Mouse (Mus musculus) megakaryocyte progenitor cell, adult 5-6 weeks (primary cell): ENCODE measurements around the gene Lamb1. TPM values are rescaled to one million over a fixed set of nuclear protein-coding genes. Genes with fewer than 3 reads are reported as not detected.

Source experiments
- ATAC-seq: replicated peaks from 2 replicates; pipeline ENCODE4 v1.8.0; 2016; ENCODE audit warnings: mild to moderate bottlenecking, moderate TSS enrichment, inconsistent platforms; ENCODE audit not compliant: poor library complexity
- total RNA-seq, 2 experiments: library from RNA; stranded (forward) in 1 of 2; stranded (reverse) in 1 of 2; fragments of 157-497, 149-512 nt in 1 of 2; fragments of 200-1000 nt in 1 of 2; gene quantifications; 2 replicates each; pipeline versions ENCODE4 v1.2.3 to v1.2.4; 2015 to 2017

Lamb1 gene
- total RNA-seq, 2 experiments from 2014 or later, result 0.07 TPM; not detected in 1

GRCm38 (mm10) chr12:31282241-31282640, 17.2 kb downstream of the Lamb1 start:
- ATAC-seq, result no peak

- 0 out of 2 replicates have a peak, but pooled peaks have one; percentile 14 for ATAC-seq
Measured at GRCm38 (mm10) chr12:31283131-31283530, 18.1 kb downstream of the Lamb1 start.

GRCm38 (mm10) chr12:31283617-31284136, 18.6 kb downstream of the Lamb1 start:
- ATAC-seq, result no peak

DNA sequence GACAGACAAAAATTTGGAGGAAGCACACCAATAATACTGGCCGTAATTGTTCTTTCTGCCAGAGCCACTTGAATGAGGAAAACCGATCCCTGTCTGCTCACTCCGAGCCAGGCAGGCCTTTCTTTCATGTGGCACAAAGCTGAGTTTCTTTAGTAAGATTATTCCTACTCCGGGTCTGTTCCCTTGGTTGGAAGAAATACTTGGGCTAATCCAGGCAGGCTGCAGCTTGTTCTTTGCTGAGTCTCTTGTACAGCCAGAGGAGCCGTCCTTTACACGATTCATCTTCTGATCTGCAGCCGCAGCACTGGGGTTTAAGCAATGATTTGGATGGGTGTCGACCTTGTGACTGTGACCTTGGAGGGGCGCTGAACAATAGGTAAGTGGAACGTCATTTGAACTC, 24.0 kb downstream of the Lamb1 start:
- no peak for ATAC-seq

- ATAC-seq, result no peak
Measured at GRCm38 (mm10) chr12:31290951-31291350, 25.9 kb downstream of the Lamb1 start.

DNA sequence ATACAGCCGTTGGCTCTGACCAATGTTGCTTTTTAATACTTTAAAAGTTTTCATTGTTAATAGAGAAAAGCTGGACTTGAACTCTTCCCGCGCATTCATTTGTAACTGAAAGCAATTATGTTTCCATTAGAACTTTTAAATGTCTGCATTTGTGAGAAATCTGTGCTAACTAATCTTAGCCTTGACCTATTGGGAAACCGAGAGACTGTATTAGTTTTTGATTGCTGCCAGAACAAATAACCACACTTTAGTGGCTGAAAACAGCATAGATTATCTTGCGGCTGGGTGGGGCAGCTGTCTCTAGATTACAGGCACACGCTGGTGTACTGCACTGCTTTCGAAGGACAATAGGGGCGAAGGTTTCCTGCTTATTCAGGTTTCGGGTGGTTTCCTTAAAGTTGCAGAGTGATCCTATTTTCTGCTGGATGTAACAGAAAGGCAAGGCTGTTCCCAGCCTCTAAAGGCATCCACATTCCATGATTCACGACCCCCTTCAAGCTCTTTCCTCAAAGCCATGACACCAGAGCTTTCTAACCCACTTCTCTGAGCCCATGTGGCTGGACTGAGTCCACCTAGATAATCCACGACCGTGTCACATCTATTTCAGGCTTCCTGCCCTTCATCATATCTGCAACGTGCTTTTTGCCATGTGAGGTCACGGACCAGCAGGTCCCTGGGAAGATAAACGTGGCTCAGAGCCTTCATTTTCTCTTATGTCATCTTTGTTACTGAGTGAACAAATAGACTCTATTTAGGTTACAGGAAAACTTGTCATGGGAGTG, 28.5 kb downstream of the Lamb1 start:
- ATAC-seq, result no peak

GRCm38 (mm10) chr12:31294526-31294925, 29.5 kb downstream of the Lamb1 start:
- ATAC-seq, result no peak

DNA sequence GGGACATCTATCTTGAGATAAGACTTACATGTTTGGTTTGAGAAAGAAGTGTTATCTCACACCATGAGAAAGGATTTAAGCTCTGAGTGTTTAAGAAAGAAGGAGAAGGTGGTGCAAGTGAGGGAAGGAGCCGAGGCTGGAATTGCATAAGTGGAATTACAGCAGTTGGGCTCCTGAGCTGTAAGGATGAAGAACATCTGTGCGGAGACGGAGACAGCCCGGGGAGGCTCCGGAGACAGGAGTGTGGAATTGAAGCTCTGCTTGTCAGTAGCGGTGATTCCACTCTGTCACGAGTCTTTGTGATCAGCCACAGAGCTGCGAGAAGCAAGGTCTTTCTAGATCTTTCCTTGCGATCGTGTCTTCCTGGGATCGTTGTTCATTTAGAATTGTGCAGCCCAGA, 30.0 kb downstream of the Lamb1 start:
- ATAC-seq, result no peak

DNA sequence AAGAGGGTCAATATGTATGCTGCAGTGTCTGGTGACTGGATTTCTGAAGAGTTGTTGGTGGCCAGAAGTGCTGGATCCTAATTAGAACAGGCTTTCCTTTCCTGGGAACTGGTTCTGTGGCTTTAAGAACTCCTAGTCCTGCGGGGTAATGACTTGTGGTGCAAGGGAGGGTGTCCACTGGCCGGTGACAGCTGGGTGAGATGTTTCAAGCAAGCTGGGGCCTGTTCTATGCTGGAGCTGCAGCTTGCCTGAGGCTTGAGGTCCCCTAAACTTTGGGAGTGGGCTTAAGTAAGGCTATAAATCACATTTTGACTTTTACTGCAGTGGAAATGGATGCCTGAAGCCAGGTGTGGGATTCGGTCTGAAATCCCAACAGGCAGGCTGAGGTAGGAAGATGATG, 30.5 kb downstream of the Lamb1 start:
- no peak for ATAC-seq

DNA sequence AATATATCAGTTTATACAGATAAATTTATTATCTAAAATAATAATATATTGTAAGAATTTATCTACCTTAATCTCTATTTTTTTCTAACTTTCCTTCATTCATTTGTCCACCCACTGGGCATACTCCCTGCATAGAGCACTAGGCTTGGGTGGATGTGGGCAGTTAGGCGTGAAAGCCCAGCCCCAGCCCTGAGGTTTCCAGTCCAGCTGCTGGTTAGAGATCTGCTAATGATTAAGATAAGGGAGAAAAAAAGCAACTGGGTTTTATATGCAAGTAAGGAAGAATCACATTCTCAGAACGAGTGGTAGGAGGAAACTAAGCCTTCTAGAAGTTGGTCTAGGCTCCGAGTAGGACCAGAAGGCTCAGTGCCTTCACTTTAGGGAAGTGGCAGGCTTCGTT, 31.1 kb downstream of the Lamb1 start:
- ATAC-seq, result no peak

GRCm38 (mm10) chr12:31298122-31298521, 33.1 kb downstream of the Lamb1 start:
- no peak for ATAC-seq

- no peak for ATAC-seq
Measured at GRCm38 (mm10) chr12:31298530-31298929, 33.5 kb downstream of the Lamb1 start.

GRCm38 (mm10) chr12:31299126-31299525, 34.1 kb downstream of the Lamb1 start:
- ATAC-seq, result no peak

DNA sequence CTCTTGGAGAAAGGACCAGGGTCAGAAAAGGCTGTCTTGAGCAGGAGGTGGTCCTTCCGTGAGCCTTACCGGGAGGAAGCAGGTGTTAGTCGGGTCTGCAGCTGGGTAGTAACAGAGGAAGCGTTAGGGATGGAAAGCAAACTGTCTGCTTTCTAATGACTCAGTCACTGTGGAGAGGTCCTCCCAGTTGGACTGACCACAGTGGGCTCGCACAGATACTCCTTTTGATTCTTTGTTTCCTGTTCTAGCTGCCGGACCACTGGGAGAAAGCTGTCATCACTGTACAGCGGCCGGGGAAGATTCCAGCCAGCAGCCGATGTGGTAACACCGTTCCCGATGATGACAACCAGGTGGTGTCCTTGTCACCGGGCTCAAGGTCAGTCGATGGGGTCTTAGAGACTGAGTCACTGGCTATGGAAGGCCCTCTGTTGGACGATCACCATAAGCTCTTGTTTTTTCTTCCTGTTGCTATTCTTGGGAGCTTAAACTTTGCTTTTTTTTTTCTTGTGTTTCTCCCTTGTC, 34.7 kb downstream of the Lamb1 start:
- no peak for ATAC-seq

- ATAC-seq, result no peak
Measured at GRCm38 (mm10) chr12:31300276-31300675, 35.2 kb downstream of the Lamb1 start.

DNA sequence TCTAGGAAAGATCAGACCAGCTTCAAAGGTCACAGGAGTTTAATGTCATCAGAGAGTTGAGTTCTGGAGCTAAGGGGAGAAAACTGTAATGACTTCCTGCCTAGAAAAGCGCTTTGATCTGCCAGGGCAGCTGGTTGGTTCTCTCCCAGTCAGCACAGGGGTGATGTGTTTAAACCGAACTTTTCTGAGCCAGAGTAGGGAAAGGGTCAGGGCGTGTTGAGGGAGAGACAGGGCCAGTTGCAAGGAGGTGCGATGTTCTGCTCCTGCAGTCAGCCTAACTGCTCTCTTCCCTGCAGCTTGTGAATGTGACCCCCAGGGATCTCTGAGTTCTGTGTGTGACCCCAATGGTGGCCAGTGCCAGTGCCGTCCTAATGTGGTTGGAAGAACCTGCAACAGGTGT, 37.2 kb downstream of the Lamb1 start:
- ATAC-seq, result no peak

- ATAC-seq, result no peak
Measured at GRCm38 (mm10) chr12:31302766-31303511, 37.9 kb downstream of the Lamb1 start.

DNA sequence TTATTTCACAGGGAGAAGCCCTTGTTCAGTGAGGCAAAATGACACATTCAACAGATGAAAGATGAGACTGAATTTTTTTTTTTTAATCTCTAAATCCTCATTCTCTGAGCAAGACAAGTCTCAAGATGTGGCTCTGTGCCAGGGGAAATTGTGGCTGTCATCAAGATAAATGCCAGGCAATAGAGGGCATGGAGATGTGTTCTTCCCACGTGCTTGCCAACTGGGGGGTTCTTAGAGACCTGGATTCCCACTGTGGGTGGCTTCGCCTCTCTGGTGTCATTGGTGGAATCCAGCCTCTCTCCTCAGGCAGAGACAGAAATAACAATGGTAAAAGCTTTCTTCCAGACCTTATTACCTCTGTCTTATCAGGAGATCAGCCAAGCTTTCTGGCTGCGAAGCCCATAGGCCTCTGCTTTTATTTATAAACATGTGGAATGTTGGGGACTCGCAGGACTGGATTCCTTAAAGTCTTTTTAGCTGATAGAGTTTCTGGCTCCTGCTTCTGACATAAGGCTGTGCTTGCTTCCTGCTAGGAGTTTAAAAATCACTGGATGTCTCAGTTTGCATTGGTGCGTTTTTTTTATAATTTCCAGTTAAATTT, 41.1 kb downstream of the Lamb1 start:
- ATAC-seq, result no peak

GRCm38 (mm10) chr12:31307011-31307410, 42.0 kb downstream of the Lamb1 start:
- no peak for ATAC-seq

GRCm38 (mm10) chr12:31307756-31308155, 42.7 kb downstream of the Lamb1 start:
- no peak for ATAC-seq

GRCm38 (mm10) chr12:31310687-31311086, 45.7 kb downstream of the Lamb1 start:
- no peak for ATAC-seq
